Mouse (Mus musculus): ENCODE data around the gene Olfr1474. TPM values are rescaled to one million over a fixed set of nuclear protein-coding genes. Genes with fewer than 3 reads are reported as not detected.

Olfr1474 gene
- polyA plus RNA-seq (2014; fragmentation: Illumina TruSeq; extraction: RNeasy Lipid Tissue Mini Kit (QIAGEN cat#74804); ENCODE audit: insufficient read depth, low read depth, low replicate concordance) = not detected

GRCm38 (mm10) chr19:13469265-13469664, at the start of gene Olfr1474:
Olfr1474 (plus strand) TSS chr19:13469565.

DNA sequence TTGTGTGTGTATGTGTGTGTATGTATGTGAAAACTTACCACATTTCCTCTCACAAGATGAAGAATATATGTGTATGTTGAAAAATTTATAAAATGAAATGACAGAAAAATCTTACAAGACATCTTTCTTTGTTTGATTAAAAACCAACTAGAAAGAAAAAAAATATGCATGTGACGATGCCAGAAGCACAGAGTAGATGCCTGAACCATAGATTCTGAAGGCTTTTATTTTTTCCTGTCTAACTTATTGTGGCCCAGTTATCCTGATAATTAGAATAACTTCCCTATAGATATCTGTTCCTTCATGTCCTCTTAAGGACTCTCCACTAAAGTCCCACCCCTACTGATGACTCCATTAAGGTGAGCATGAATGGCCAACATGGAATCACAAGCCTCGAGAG, 26.3 kb upstream of the Olfr1474 start, which contains the start of gene Olfr1471:
Gene Olfr1471 (plus strand): TSS at position 301 of the 400 bp plus-strand sequence.

DNA sequence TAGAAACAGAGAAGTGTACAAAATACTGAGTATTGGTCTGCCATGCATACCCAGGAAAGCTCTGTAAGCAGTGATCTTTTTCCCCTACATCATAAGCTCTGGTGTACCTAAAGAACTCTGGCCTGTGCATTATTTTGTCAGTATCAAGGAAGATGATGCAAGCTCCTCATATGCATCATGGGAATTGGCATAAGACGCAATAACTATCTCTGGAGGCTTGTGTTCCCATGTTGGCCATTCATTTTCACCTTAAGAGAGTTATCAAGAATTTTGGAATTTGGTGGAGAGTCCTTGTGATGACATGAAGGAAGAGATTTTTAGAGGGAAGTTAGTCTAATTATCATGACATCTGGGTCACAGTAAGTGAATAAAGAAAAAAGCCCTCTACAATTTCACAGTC, 13.4 kb upstream of the Olfr1474 start, which contains the start of gene Olfr1472:
Gene Olfr1472 (minus strand): TSS at position 101 of the 400 bp plus-strand sequence.

GRCm38 (mm10) chr19:13480096-13480495, 10.7 kb downstream of the Olfr1474 start, which contains the start of gene Olfr1475:
Olfr1475 (minus strand) TSS chr19:13480196.

DNA sequence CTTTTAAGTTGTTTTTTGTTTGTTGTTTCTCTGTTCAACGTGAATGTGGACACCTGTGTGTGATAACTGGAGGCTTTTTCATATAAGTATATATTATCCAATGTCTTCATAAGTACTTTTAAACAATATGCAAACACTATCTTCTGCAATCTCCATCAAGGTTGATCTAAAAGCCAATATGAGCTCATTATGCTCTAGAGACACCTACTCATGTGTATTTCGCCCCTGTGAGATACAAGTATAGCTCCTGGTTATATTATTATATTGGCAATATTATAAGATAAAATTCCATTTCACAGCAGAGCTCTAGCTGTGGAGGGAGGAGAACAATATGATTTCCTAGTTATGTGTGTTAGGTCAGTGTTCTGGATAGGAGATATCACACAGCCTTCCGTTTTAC, 30.9 kb downstream of the Olfr1474 start, which contains the start of gene Olfr1477:
Gene Olfr1477 (plus strand): TSS at position 301 of the 400 bp plus-strand sequence.

Other genes starting within 250 kb of the Olfr1474 start
- not detected for gene Olfr1463, start 238.2 kb upstream of the Olfr1474 start, polyA plus RNA-seq (2014; fragmentation: Illumina TruSeq; extraction: RNeasy Lipid Tissue Mini Kit (QIAGEN cat#74804); ENCODE audit: insufficient read depth, low read depth, low replicate concordance)
- not detected for gene Olfr1465, start 154.0 kb upstream of the Olfr1474 start, polyA plus RNA-seq (2014; fragmentation: Illumina TruSeq; extraction: RNeasy Lipid Tissue Mini Kit (QIAGEN cat#74804); ENCODE audit: insufficient read depth, low read depth, low replicate concordance)
- not detected for gene Olfr1466, start 130.7 kb upstream of the Olfr1474 start, polyA plus RNA-seq (2014; fragmentation: Illumina TruSeq; extraction: RNeasy Lipid Tissue Mini Kit (QIAGEN cat#74804); ENCODE audit: insufficient read depth, low read depth, low replicate concordance)
- gene Olfr1467, start 107.3 kb upstream of the Olfr1474 start, polyA plus RNA-seq (2014; fragmentation: Illumina TruSeq; extraction: RNeasy Lipid Tissue Mini Kit (QIAGEN cat#74804); ENCODE audit: insufficient read depth, low read depth, low replicate concordance) = not detected
- gene Olfr1469, start 61.7 kb upstream of the Olfr1474 start, polyA plus RNA-seq (2014; fragmentation: Illumina TruSeq; extraction: RNeasy Lipid Tissue Mini Kit (QIAGEN cat#74804); ENCODE audit: insufficient read depth, low read depth, low replicate concordance) = not detected
- not detected for gene Olfr1471, start 26.2 kb upstream of the Olfr1474 start, polyA plus RNA-seq (2014; fragmentation: Illumina TruSeq; extraction: RNeasy Lipid Tissue Mini Kit (QIAGEN cat#74804); ENCODE audit: insufficient read depth, low read depth, low replicate concordance)
- gene Olfr1472, start 13.5 kb upstream of the Olfr1474 start, polyA plus RNA-seq (2014; fragmentation: Illumina TruSeq; extraction: RNeasy Lipid Tissue Mini Kit (QIAGEN cat#74804); ENCODE audit: insufficient read depth, low read depth, low replicate concordance) = not detected
- not detected for gene Olfr1475, start 10.6 kb downstream of the Olfr1474 start, polyA plus RNA-seq (2014; fragmentation: Illumina TruSeq; extraction: RNeasy Lipid Tissue Mini Kit (QIAGEN cat#74804); ENCODE audit: insufficient read depth, low read depth, low replicate concordance)
- not detected for gene Olfr1477, start 31.0 kb downstream of the Olfr1474 start, polyA plus RNA-seq (2014; fragmentation: Illumina TruSeq; extraction: RNeasy Lipid Tissue Mini Kit (QIAGEN cat#74804); ENCODE audit: insufficient read depth, low read depth, low replicate concordance)
- not detected for gene Olfr1480, start 58.3 kb downstream of the Olfr1474 start, polyA plus RNA-seq (2014; fragmentation: Illumina TruSeq; extraction: RNeasy Lipid Tissue Mini Kit (QIAGEN cat#74804); ENCODE audit: insufficient read depth, low read depth, low replicate concordance)
- not detected for gene Olfr1484, start 113.9 kb downstream of the Olfr1474 start, polyA plus RNA-seq (2014; fragmentation: Illumina TruSeq; extraction: RNeasy Lipid Tissue Mini Kit (QIAGEN cat#74804); ENCODE audit: insufficient read depth, low read depth, low replicate concordance)
- gene Olfr1487, start 147.8 kb downstream of the Olfr1474 start, polyA plus RNA-seq (2014; fragmentation: Illumina TruSeq; extraction: RNeasy Lipid Tissue Mini Kit (QIAGEN cat#74804); ENCODE audit: insufficient read depth, low read depth, low replicate concordance) = not detected
- not detected for gene Olfr1489, start 162.1 kb downstream of the Olfr1474 start, polyA plus RNA-seq (2014; fragmentation: Illumina TruSeq; extraction: RNeasy Lipid Tissue Mini Kit (QIAGEN cat#74804); ENCODE audit: insufficient read depth, low read depth, low replicate concordance)
- not detected for gene Olfr1490, start 181.5 kb downstream of the Olfr1474 start, polyA plus RNA-seq (2014; fragmentation: Illumina TruSeq; extraction: RNeasy Lipid Tissue Mini Kit (QIAGEN cat#74804); ENCODE audit: insufficient read depth, low read depth, low replicate concordance)
- not detected for gene Olfr1491, start 227.7 kb downstream of the Olfr1474 start, polyA plus RNA-seq (2014; fragmentation: Illumina TruSeq; extraction: RNeasy Lipid Tissue Mini Kit (QIAGEN cat#74804); ENCODE audit: insufficient read depth, low read depth, low replicate concordance)